Mouse (Mus musculus) midbrain, embryonic 10.5 days (tissue): Measurements from ENCODE around the gene Ppp1r27. TPM values are rescaled to one million over a fixed set of nuclear protein-coding genes. Genes with fewer than 3 reads are reported as not detected.

Experiments
- polyA plus RNA-seq: library from polyadenylated mRNA; unstranded; fragments of >200 nt; fragmentation: Nextera tagmentation; extraction: Ambion mirVana; gene quantifications from 2 replicates; pipeline ENCODE4 v1.2.1, GENCODE M21; 2016

The Ppp1r27 gene
- polyA plus RNA-seq, 1 experiment from 2014 or later, result not detected

Other genes starting within 250 kb of the Ppp1r27 start
- 2,836 and 2,964 TPM in 2 replicates for gene Actg1, start 202.6 kb downstream of the Ppp1r27 start, polyA plus RNA-seq
- 0.61 and 0.62 TPM in 2 replicates for gene Fscn2, start 189.6 kb downstream of the Ppp1r27 start, polyA plus RNA-seq
- gene Faap100, start 172.4 kb downstream of the Ppp1r27 start, polyA plus RNA-seq, result 34.5 and 41.8 TPM in 2 replicates
- gene Nploc4, start 113.4 kb downstream of the Ppp1r27 start, polyA plus RNA-seq, result 45.1 and 46.5 TPM in 2 replicates
- 0.39 TPM in 1 of 2 replicates, not detected in the other for gene Tspan10, start 108.5 kb downstream of the Ppp1r27 start, polyA plus RNA-seq
- gene Pde6g, start 97.6 kb downstream of the Ppp1r27 start, polyA plus RNA-seq, result 0.20 and 0.53 TPM in 2 replicates
- gene Oxld1, start 93.1 kb downstream of the Ppp1r27 start, polyA plus RNA-seq, result 9.0 and 11.8 TPM in 2 replicates
- 38.9 and 41.8 TPM in 2 replicates for gene Ccdc137, start 93.0 kb downstream of the Ppp1r27 start, polyA plus RNA-seq
- gene Arl16, start 83.5 kb downstream of the Ppp1r27 start, polyA plus RNA-seq, result 61.8 and 64.0 TPM in 2 replicates
- 167 and 194 TPM in 2 replicates for gene Mrpl12, start 66.5 kb downstream of the Ppp1r27 start, polyA plus RNA-seq
- gene Slc25a10, start 59.3 kb downstream of the Ppp1r27 start, polyA plus RNA-seq, result 50.1 and 53.4 TPM in 2 replicates
- 0.26 and 0.27 TPM in 2 replicates for gene Gcgr, start 20.4 kb downstream of the Ppp1r27 start, polyA plus RNA-seq
- 226 and 238 TPM in 2 replicates for gene Mcrip1, start 1.4 kb downstream of the Ppp1r27 start, polyA plus RNA-seq
- gene P4hb, start 22.1 kb upstream of the Ppp1r27 start, polyA plus RNA-seq, result 534 and 562 TPM in 2 replicates
- gene Arhgdia, start 30.5 kb upstream of the Ppp1r27 start, polyA plus RNA-seq, result 743 and 777 TPM in 2 replicates
- gene Alyref, start 47.2 kb upstream of the Ppp1r27 start, polyA plus RNA-seq, result 605 and 647 TPM in 2 replicates
- gene Anapc11, start 47.3 kb upstream of the Ppp1r27 start, polyA plus RNA-seq, result 216 and 231 TPM in 2 replicates
- 0.65 and 0.66 TPM in 2 replicates for gene Npb, start 57.3 kb upstream of the Ppp1r27 start, polyA plus RNA-seq
- 140 and 151 TPM in 2 replicates for gene Pcyt2, start 66.8 kb upstream of the Ppp1r27 start, polyA plus RNA-seq
- 34.2 and 37.4 TPM in 2 replicates for gene Sirt7, start 74.1 kb upstream of the Ppp1r27 start, polyA plus RNA-seq
- 19.8 and 23.0 TPM in 2 replicates for gene Mafg, start 82.5 kb upstream of the Ppp1r27 start, polyA plus RNA-seq
- 37.6 and 43.4 TPM in 2 replicates for gene Pycr1, start 92.6 kb upstream of the Ppp1r27 start, polyA plus RNA-seq
- gene Myadml2, start 97.0 kb upstream of the Ppp1r27 start, polyA plus RNA-seq, result 0.15 TPM in 1 of 2 replicates, not detected in the other
- 3.3 and 3.6 TPM in 2 replicates for gene Notum, start 110.0 kb upstream of the Ppp1r27 start, polyA plus RNA-seq
- 150 and 161 TPM in 2 replicates for gene Aspscr1, start 121.8 kb upstream of the Ppp1r27 start, polyA plus RNA-seq
- gene Cenpx, start 162.6 kb upstream of the Ppp1r27 start, polyA plus RNA-seq, result 132 and 133 TPM in 2 replicates
- 57.0 and 57.7 TPM in 2 replicates for gene Lrrc45, start 162.8 kb upstream of the Ppp1r27 start, polyA plus RNA-seq
- 32.4 and 41.9 TPM in 2 replicates for gene Rac3, start 170.3 kb upstream of the Ppp1r27 start, polyA plus RNA-seq
- gene Dcxr, start 176.1 kb upstream of the Ppp1r27 start, polyA plus RNA-seq, result 13.0 and 13.7 TPM in 2 replicates
- gene Cbr2, start 181.0 kb upstream of the Ppp1r27 start, polyA plus RNA-seq, result 0.59 and 1.3 TPM in 2 replicates
- 9.4 and 12.9 TPM in 2 replicates for gene Hmga1b, start 211.7 kb upstream of the Ppp1r27 start, polyA plus RNA-seq
- gene Rfng, start 233.1 kb upstream of the Ppp1r27 start, polyA plus RNA-seq, result 43.4 and 55.9 TPM in 2 replicates
- gene Gps1, start 233.1 kb upstream of the Ppp1r27 start, polyA plus RNA-seq, result 287 TPM in 2 replicates
- gene Dus1l, start 245.3 kb upstream of the Ppp1r27 start, polyA plus RNA-seq, result 94.4 and 99.2 TPM in 2 replicates